Mouse (Mus musculus): ENCODE measurements around the gene Nacc2. TPM values are rescaled to one million over a fixed set of nuclear protein-coding genes. Genes with fewer than 3 reads are reported as not detected.

The Nacc2 gene
- polyA plus RNA-seq, 1 experiment from 2014 or later: 13.3 TPM

DNA sequence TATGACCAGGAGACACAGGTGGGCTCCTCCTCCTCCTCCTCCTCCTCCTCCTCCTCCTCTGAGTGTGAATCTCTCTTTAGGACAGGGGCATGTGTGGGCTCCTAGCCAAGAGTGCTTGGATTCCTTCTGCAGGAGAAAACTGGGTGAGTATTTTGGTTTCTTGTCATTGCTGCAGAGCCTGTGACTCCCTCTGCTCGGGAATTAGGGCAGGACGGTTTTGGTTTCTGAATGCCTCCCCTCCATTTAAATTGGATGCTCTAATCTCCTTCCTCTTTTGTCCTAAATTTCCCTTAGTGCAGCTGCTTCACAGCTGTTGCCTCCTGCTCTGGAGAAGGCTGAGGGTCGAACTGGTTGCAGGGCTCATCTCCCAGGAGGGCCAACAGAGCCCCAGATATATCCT, 6.9 kb upstream of the Nacc2 start:
- WGBS: 21% methylated on average over 3 of the region's 3 CpGs
- no peaks in the 10 kb centered on the region for H3K9me3 ChIP-seq (ENCODE audit: control insufficient read depth, low read length)

DNA sequence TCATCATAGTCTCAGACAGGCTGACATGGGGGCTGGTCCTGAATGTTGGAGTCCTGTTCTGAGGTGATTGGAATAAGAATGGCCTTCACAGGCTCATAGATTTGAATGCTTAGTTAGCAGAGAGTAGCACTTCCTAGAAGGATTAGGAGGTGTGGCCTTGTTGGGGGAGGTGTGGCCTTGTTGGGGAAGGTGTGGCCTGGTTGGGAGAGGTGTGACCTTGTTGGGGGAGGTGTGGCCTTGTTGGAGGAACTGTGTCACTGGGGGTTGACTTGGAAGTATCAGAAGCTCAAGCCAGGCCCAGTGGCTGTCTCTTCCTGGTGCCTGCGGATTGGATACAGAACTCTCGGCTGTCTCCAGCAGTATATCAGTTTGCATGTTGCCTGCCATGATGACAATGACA, 6.3 kb upstream of the Nacc2 start:
- ATAC-seq: no peak
- H3K4me3 ChIP-seq (replicated peaks; ENCODE audit: low read length): no peak overlapping the region
- no peaks in the 10 kb centered on the region for H3K36me3 ChIP-seq (ENCODE audit: control insufficient read depth, insufficient read depth)
- H3K9me3 ChIP-seq (ENCODE audit: control insufficient read depth, low read length): no peaks in the 10 kb centered on the region
- no peak overlapping the region for H3K27ac ChIP-seq (ENCODE audit: low read length)
- 91% methylated on average over 2 of the region's 2 CpGs for WGBS
- no peak overlapping the region for H3K9ac ChIP-seq (replicated peaks; ENCODE audit: low read depth, low read length)
- peaks cover 19% of the 10 kb centered on the region for H3K4me1 ChIP-seq (replicated peaks; ENCODE audit: control insufficient read depth, insufficient read depth, low read length)
- H3K27me3 ChIP-seq (replicated peaks; ENCODE audit: control insufficient read depth, insufficient read depth, low read length): no peaks in the 10 kb centered on the region
- no peak overlapping the region for H3K4me2 ChIP-seq (ENCODE audit: low read length)

More for the DNA sequence above, 6.9 kb upstream of the Nacc2 start:
- Histone ChIP-seq H3K27me3 (replicated peaks; ENCODE audit: control insufficient read depth, insufficient read depth, low read length) (no peaks in the 10 kb centered on the region), H3K27ac (ENCODE audit: low read length) (no peak overlapping the region), H3K4me2 (ENCODE audit: low read length) (no peak overlapping the region), H3K36me3 (ENCODE audit: control insufficient read depth, insufficient read depth) (no peaks in the 10 kb centered on the region), H3K9ac (replicated peaks; ENCODE audit: low read depth, low read length) (no peak overlapping the region), H3K4me1 (replicated peaks; ENCODE audit: control insufficient read depth, insufficient read depth, low read length) (peaks cover 19% of the 10 kb centered on the region), H3K4me3 (replicated peaks; ENCODE audit: low read length) (no peak overlapping the region)
- no peak for ATAC-seq

GRCm38 (mm10) chr2:26122171-26123078, 595 bp downstream of the Nacc2 start:
- H3K36me3 ChIP-seq (ENCODE audit: control insufficient read depth, insufficient read depth): no peaks in the 10 kb centered on the region
- H3K27me3 ChIP-seq (replicated peaks; ENCODE audit: control insufficient read depth, insufficient read depth, low read length): peaks cover 19% of the 10 kb centered on the region
- H3K4me2 ChIP-seq (ENCODE audit: low read length): peak overlapping the region; percentile 96
- peak overlapping the region; percentile 72 for H3K4me3 ChIP-seq (replicated peaks; ENCODE audit: low read length)
- H3K9ac ChIP-seq (replicated peaks; ENCODE audit: low read depth, low read length): peak overlapping the region; percentile 62
- peak; percentile 39; the same call in 1 of the 2 replicates for ATAC-seq
- H3K9me3 ChIP-seq (ENCODE audit: control insufficient read depth, low read length): no peaks in the 10 kb centered on the region
- WGBS: under 1% methylated on average over 93 of the region's 109 CpGs
- no peak overlapping the region for H3K27ac ChIP-seq (ENCODE audit: low read length)
- H3K4me1 ChIP-seq (replicated peaks; ENCODE audit: control insufficient read depth, insufficient read depth, low read length): peaks cover 19% of the 10 kb centered on the region

GRCm38 (mm10) chr2:26121541-26122083, 1.4 kb downstream of the Nacc2 start:
- Histone ChIP-seq H3K9me3 (ENCODE audit: control insufficient read depth, low read length) (no peaks in the 10 kb centered on the region), H3K4me3 (replicated peaks; ENCODE audit: low read length) (peak overlapping the region; percentile 72; the same call in 1 of the 2 replicates), H3K9ac (replicated peaks; ENCODE audit: low read depth, low read length) (no peak overlapping the region), H3K4me1 (replicated peaks; ENCODE audit: control insufficient read depth, insufficient read depth, low read length) (peaks cover 19% of the 10 kb centered on the region), H3K4me2 (ENCODE audit: low read length) (peak overlapping the region; percentile 96), H3K27me3 (replicated peaks; ENCODE audit: control insufficient read depth, insufficient read depth, low read length) (peaks cover 19% of the 10 kb centered on the region), H3K36me3 (ENCODE audit: control insufficient read depth, insufficient read depth) (no peaks in the 10 kb centered on the region), H3K27ac (ENCODE audit: low read length) (no peak overlapping the region)
- ATAC-seq: no peak
- 16% methylated on average over 17 of the region's 17 CpGs for WGBS

GRCm38 (mm10) chr2:26119626-26120025, 3.4 kb downstream of the Nacc2 start:
- Histone ChIP-seq H3K27me3 (replicated peaks; ENCODE audit: control insufficient read depth, insufficient read depth, low read length) (peaks cover 19% of the 10 kb centered on the region), H3K4me3 (replicated peaks; ENCODE audit: low read length) (no peak overlapping the region), H3K4me1 (replicated peaks; ENCODE audit: control insufficient read depth, insufficient read depth, low read length) (peaks cover 19% of the 10 kb centered on the region), H3K4me2 (ENCODE audit: low read length) (no peak overlapping the region), H3K36me3 (ENCODE audit: control insufficient read depth, insufficient read depth) (no peaks in the 10 kb centered on the region), H3K9me3 (ENCODE audit: control insufficient read depth, low read length) (no peaks in the 10 kb centered on the region), H3K9ac (replicated peaks; ENCODE audit: low read depth, low read length) (no peak overlapping the region), H3K27ac (ENCODE audit: low read length) (no peak overlapping the region)
- no peak for ATAC-seq
- 73% methylated on average over 2 of the region's 2 CpGs for WGBS

- H3K9ac ChIP-seq (replicated peaks; ENCODE audit: low read depth, low read length): no peak overlapping the region
- H3K4me3 ChIP-seq (replicated peaks; ENCODE audit: low read length): no peak overlapping the region
- H3K9me3 ChIP-seq (ENCODE audit: control insufficient read depth, low read length): no peaks in the 10 kb centered on the region
- H3K27ac ChIP-seq (ENCODE audit: low read length): no peak overlapping the region
- no peak overlapping the region for H3K4me2 ChIP-seq (ENCODE audit: low read length)
- H3K36me3 ChIP-seq (ENCODE audit: control insufficient read depth, insufficient read depth): no peaks in the 10 kb centered on the region
- H3K27me3 ChIP-seq (replicated peaks; ENCODE audit: control insufficient read depth, insufficient read depth, low read length): peaks cover 19% of the 10 kb centered on the region
- WGBS: 20% methylated on average over 2 of the region's 2 CpGs
- ATAC-seq: no peak
- H3K4me1 ChIP-seq (replicated peaks; ENCODE audit: control insufficient read depth, insufficient read depth, low read length): peaks cover 19% of the 10 kb centered on the region
Measured at GRCm38 (mm10) chr2:26119310-26119592, 3.8 kb downstream of the Nacc2 start.

GRCm38 (mm10) chr2:26118584-26119309, 4.3 kb downstream of the Nacc2 start:
- peaks cover 17% of the 10 kb centered on the region for H3K27me3 ChIP-seq (replicated peaks; ENCODE audit: control insufficient read depth, insufficient read depth, low read length)
- no peak overlapping the region for H3K4me3 ChIP-seq (replicated peaks; ENCODE audit: low read length)
- H3K36me3 ChIP-seq (ENCODE audit: control insufficient read depth, insufficient read depth): no peaks in the 10 kb centered on the region
- no peaks in the 10 kb centered on the region for H3K9me3 ChIP-seq (ENCODE audit: control insufficient read depth, low read length)
- ATAC-seq: peak; percentile 32; the same call in 1 of the 2 replicates
- WGBS: 43% methylated on average over 4 of the region's 4 CpGs
- no peak overlapping the region for H3K27ac ChIP-seq (ENCODE audit: low read length)
- no peak overlapping the region for H3K9ac ChIP-seq (replicated peaks; ENCODE audit: low read depth, low read length)
- H3K4me1 ChIP-seq (replicated peaks; ENCODE audit: control insufficient read depth, insufficient read depth, low read length): peaks cover 19% of the 10 kb centered on the region
- H3K4me2 ChIP-seq (ENCODE audit: low read length): no peak overlapping the region

DNA sequence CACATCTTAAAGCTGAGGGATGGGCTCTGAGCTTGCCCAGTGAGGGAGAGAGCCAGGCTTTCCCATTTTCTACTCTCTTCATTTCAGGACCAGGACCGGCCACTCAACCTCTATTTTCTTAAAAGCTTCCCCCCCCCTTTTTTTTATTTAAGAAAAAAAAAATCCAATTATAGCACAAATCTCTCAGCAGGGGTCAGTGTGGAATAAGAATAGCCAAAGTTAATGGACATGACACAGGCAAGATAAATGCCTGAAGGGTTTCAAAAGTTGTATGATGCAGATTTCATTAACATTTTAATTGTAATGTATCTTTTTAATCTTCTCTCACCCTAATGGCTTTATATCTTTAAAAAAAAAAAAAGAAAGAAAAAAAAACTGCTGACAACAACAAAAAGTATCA, 5.4 kb downstream of the Nacc2 start:
- H3K36me3 ChIP-seq (ENCODE audit: control insufficient read depth, insufficient read depth): no peaks in the 10 kb centered on the region
- H3K4me3 ChIP-seq (replicated peaks; ENCODE audit: low read length): no peak overlapping the region
- H3K27ac ChIP-seq (ENCODE audit: low read length): no peak overlapping the region
- no peak overlapping the region for H3K4me2 ChIP-seq (ENCODE audit: low read length)
- peaks cover 12% of the 10 kb centered on the region for H3K4me1 ChIP-seq (replicated peaks; ENCODE audit: control insufficient read depth, insufficient read depth, low read length)
- H3K9me3 ChIP-seq (ENCODE audit: control insufficient read depth, low read length): no peaks in the 10 kb centered on the region
- WGBS: 21% methylated on average over 1 of the region's 1 CpGs
- peaks cover 15% of the 10 kb centered on the region for H3K27me3 ChIP-seq (replicated peaks; ENCODE audit: control insufficient read depth, insufficient read depth, low read length)
- H3K9ac ChIP-seq (replicated peaks; ENCODE audit: low read depth, low read length): no peak overlapping the region
- ATAC-seq: no peak

DNA sequence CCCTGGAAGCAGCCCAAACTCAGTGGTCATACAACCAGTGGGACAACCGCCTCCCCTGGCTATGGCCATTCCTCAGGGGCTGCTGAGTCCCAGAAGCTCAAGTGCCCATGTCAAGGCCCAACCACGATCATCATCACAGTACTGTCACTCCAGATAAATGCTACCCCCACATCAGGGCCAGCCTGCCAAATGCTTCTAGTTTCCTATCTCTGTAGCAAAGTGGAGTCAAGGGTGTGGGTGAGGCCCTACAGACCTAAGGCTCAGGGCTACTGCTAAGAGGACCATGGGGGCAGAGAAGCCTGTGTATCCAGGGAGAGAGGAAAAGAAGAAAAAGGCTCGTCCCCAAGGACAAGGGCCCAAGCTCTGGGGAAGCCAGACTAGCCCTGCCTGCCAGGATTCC, 6.5 kb downstream of the Nacc2 start:
- no peak for ATAC-seq
- WGBS: 79% methylated on average over 3 of the region's 3 CpGs
- H3K27me3 ChIP-seq (replicated peaks; ENCODE audit: control insufficient read depth, insufficient read depth, low read length): peaks cover 6% of the 10 kb centered on the region
- H3K27ac ChIP-seq (ENCODE audit: low read length): no peak overlapping the region
- peaks cover 5% of the 10 kb centered on the region for H3K4me1 ChIP-seq (replicated peaks; ENCODE audit: control insufficient read depth, insufficient read depth, low read length)
- no peaks in the 10 kb centered on the region for H3K9me3 ChIP-seq (ENCODE audit: control insufficient read depth, low read length)
- no peaks in the 10 kb centered on the region for H3K36me3 ChIP-seq (ENCODE audit: control insufficient read depth, insufficient read depth)
- no peak overlapping the region for H3K9ac ChIP-seq (replicated peaks; ENCODE audit: low read depth, low read length)
- H3K4me2 ChIP-seq (ENCODE audit: low read length): no peak overlapping the region
- no peak overlapping the region for H3K4me3 ChIP-seq (replicated peaks; ENCODE audit: low read length)

Measured in forebrain, embryonic 16.5 days (tissue).